Mouse (Mus musculus) lung, postnatal 14 days (tissue): ENCODE measurements at regions not wholly inside any gene's neighbourhood (a gene's known extent, or its start where the extent isn't known, plus 50 kb on each side); places are given as distances from the start of the nearest gene placed in this dataset.

Experiments
- DNase-seq: peaks from one replicate; pipeline ENCODE4 v3.0.0; 2021

- DNase-seq, result no peak
Observed at GRCm38 (mm10) chr6:140169836-140170235, 128.6 kb upstream of the Plcz1 start.

DNA sequence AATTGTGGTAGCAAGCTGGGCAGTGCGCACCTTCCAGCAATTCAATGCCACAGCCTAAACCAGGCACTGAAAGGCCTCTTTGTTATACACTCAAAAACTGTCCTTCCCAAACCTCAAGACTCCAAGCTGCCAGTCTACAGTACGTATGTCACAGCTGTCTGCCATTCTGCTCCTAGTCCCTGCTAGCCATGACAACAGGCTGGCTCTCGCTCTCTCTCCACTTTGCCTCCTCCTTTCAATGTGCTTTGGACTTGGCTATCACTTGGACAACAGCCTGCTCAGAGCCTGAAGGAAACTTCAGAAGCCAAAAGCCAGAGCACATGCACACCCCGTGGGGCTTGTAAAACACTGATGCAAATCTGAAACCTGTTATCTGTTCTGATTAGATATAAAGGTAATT, 125.9 kb upstream of the Plcz1 start:
- no peak for DNase-seq

DNA sequence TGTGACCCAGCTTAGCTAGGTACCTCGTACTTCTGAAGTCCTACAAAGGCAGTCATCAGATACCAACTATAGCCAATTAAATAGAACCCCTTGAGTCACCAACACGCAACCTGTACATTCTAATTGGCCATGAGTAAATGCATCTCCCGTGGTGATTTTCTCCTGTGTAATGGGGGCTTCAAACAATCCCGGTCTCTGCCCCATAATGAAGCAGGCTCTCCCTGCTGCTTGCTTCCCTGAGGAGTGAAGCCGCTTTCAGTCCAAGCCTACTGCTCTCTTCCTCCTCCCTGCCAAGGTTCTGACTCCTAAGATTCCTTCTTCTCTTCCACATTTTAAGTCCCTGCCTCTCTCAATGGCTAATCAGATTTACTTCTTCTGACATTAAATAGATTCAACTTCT, 121.5 kb upstream of the Plcz1 start:
- no peak for DNase-seq

DNA sequence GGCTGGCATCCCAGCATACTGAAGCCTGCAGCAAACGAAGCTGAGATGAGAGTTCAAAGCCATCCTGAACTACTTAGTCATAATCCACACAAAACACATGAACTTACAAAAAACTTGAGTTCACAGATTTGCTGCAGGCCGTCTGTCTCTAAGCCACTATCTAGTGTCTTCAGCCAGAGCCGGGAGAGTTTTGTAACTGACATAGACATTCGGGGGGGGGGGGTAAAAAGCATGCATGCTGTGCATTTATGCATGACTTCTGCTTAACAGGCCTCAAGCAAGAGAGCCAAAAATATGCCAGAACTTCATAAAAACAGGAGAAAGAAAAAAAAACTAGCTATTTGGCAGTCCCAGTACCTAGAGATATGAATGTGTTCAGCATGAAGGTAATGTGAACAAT, 120.2 kb upstream of the Plcz1 start:
- no peak for DNase-seq

- DNase-seq, result no peak
Observed at GRCm38 (mm10) chr6:140160946-140161345, 119.7 kb upstream of the Plcz1 start.

DNA sequence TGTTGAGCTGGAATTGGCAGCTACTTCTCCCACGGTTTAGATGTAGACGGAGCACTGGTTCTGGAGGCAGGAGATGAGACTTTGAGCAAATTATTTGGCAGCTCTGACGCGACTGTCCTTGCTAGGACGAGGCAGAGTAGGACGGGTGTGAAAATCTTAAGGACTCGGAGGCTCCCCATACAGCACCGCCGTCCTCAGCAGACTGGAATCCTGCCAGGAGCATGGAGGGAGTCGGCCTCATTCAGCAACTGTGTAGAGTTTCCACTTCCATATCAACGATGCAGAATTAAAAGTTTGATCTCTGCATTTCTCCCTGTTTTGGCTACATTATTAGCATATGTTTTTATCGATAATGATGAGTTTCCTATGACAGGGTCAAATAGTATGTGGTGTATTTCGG, 117.7 kb upstream of the Plcz1 start:
- DNase-seq, result no peak

GRCm38 (mm10) chr6:140157375-140157774, 116.1 kb upstream of the Plcz1 start:
- no peak for DNase-seq

DNA sequence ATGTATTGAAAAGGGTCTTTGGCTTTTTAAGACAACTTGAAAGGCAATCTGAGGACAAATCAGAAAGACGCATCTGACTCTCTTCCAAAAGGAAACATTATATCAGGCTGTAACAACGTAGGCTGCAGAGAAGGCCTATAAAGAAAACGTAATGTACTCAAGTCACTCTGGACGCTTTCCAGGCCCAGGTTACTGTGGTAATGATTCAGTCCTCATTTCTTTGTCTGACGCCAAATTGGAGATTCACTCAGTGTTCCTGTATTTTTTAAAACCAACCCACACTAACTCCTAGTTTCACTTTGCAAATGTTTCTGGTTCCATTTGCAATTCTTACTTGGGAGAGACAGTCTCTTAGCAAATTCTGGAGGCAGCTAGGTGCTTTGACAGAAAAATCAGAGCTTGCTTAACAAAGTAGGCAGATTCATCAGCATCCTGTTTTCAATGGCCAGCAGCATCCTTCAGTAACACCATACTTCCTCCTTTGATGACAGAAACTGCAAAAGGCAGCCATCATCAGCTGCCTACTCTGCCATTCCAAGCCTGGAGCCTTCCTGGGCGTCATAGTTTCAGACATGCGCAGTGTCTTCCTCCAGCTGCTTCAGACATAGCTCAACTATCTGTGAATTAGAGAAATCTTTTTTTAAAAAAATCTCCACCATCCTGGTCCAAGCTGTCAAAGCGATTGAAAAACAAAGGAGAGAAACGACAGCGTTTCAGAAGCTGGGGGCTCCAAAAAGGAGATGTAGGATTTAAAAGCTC, 111.3 kb upstream of the Plcz1 start:
- no peak for DNase-seq

DNA sequence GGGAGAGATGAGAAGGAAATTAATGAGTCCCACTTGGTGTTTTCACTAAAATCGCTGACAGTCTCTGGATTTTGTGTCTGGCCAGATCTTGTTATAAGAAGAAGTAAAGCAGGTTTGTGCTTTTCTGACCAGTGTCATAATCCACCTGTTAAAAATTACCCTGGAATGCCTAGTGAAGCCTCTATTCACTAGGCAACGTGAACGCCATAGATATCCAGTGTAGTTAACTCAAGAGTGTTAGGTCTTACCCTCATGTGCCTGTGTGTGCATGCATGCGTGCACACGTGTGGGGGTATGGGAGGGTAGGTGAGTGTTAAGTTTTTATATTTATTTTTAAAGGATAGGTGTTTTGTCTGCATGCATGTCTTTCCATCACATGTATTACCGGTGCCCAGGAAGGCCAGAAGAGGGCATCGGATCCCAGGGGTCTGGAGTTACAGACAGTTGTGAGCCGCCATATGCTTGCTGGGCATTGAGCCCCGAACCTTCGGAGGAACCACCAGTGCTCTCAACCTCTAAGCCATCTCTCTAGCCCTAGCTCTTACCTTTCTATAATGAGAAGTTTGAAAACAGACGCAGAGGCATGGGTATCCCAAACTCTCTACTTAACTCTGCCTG, 107.5 kb upstream of the Plcz1 start:
- no peak for DNase-seq

DNA sequence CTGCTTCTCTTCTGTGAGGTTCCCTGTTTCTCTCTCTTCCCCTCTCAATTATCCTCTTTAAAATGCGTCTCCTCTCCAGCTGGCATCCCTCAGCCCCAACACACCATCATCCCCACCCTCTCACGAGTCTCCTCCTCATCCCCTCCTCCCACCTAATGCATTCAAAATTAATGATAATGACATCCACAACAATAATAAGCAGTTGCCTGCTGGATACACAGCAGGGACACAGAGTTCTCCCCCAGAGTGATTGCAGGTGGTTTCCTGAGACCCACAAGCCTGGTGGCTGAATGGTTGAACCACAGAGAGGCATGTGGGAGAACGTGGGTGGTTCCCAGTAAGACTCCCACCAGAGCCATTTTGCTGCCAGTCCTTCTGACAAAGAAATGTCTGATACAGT, 106.9 kb upstream of the Plcz1 start:
- DNase-seq, result no peak

DNA sequence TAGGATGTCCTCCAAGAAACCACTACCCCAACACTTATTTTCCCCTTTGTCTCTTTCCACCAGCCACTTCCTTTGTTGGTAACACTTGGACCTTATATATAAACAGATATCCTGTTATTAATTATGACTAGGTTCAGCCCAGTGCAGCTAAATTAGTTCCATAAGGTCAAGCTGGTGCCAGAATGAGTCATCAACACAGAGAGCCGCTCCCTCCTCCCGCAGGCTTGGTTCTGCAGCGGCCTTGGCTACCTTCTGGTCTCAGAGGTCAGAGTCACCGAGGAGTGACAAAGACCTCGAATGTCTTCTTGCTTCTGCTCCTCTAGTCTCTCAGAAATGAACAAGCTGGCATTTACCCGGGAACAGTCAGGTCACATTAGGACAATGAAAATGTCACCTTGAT, 106.5 kb upstream of the Plcz1 start:
- no peak for DNase-seq

- no peak for DNase-seq
Observed at GRCm38 (mm10) chr6:140133734-140134133, 92.5 kb upstream of the Plcz1 start.

DNA sequence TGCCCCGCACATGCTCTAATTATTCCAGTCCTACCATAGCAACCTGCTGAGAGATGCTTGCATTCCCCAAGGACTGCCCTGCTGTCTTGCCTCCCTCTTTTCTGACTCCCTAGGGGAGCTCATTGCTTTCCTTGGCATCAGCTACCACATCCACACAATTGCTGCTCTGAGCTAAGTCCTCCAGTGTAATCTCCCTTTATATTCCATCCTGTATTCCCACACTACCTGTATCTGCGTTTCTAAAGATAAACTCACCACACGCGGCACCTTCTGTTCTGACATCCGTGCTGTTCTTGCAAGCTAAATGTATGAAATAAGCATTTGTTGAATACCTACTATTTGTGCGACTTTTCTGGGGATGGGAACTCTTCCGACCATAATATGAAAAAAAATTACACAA, 85.4 kb upstream of the Plcz1 start:
- no peak for DNase-seq

GRCm38 (mm10) chr6:140114024-140114423, 72.8 kb upstream of the Plcz1 start:
- no peak for DNase-seq

GRCm38 (mm10) chr6:140112054-140112453, 70.8 kb upstream of the Plcz1 start:
- DNase-seq, result no peak

DNA sequence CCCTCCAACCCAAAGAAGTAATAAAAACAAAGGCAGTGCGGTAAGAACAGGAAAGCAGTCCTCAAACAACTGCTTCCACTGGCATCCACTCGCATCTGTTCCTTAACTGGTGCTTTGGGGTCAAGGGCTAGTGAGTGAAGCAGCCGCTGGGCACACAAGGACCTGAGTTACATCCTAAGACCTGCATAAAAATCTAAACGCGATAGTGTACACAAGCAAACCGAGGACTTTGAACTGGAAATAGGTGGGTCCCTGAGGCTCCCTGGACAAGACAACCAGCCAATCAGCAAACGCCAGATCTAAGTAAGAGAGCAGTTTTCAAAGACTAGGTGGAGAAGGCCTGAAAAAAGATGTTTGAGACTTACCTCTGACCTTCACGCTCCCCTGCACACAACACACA, 66.8 kb upstream of the Plcz1 start:
- no peak for DNase-seq

- DNase-seq, result no peak
Observed at GRCm38 (mm10) chr6:140107628-140108027, 66.4 kb upstream of the Plcz1 start.

- no peak for DNase-seq
Observed at GRCm38 (mm10) chr6:140106141-140106540, 64.9 kb upstream of the Plcz1 start.

DNA sequence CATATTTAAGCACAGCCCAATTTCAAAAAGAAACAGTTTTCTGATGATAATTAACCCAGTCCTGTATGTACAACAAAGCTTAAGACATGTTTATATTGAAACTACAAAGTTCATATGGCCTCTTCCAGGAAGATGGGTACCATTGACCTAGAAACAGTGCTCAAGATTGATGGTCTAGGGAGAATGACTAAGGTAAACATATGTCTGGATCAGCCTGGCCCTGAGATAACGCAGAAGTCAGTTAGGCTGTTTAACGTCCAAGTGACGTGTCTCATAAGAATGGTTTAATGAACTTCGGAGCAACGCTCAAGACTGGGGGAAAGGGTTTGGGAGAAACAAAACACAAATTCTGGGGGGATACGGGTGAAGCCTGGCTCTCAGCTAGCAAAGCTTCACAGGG, 60.8 kb upstream of the Plcz1 start:
- DNase-seq, result no peak

DNA sequence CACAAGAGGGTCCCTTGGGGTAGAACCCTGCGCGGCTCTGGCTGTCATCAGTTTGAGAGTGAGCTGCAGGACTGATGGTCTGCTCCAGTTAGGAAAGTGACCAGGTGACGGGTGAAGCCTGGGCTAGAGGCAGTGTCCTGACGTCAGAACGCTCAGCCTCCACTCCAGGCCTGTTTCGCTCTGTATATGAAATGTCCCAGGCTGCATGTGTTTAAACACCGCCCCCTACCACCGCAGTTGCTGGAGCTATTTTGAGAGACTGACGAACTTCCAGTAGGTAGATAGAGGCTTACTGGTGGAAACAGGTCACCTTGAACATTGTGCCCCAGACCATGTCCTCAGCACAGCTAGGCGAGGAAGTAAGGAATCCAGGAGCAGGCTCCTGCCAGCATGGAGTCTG, 54.2 kb upstream of the Plcz1 start:
- DNase-seq, result no peak
